ENCODE assay signal across 14 mouse cellular contexts in genomic region chr13:113830805-113831204, GRCm38 (mm10).
"Had no signal": no experiment of that assay in that cellular context is flagged by ENCODE, and none has a peak within 500 bp of the region (broad histone marks: within the 10 kb centered on the region; RNA-seq: fewer than 3 reads in every experiment).

No protein-coding gene starts in this region.

- H3K27me3 ChIP-seq: midbrain, embryonic 13.5 days; midbrain, embryonic 15.5 days; neural tube, embryonic 12.5 days; stomach, embryonic 15.5 days had no signal

- H3K4me2 ChIP-seq: lung, embryonic 14.5 days; midbrain, embryonic 11.5 days; midbrain, embryonic 13.5 days; midbrain, embryonic 15.5 days; neural tube, embryonic 12.5 days; stomach, embryonic 15.5 days had no signal

- H3K36me3 ChIP-seq: midbrain, embryonic 13.5 days; midbrain, embryonic 15.5 days; neural tube, embryonic 12.5 days; stomach, embryonic 15.5 days had no signal

- H3K27ac ChIP-seq: midbrain, embryonic 13.5 days; midbrain, embryonic 15.5 days; neural tube, embryonic 12.5 days; stomach, embryonic 15.5 days; stomach, postnatal 0 days had no signal

- H3K9me3 ChIP-seq: midbrain, embryonic 15.5 days; neural tube, embryonic 12.5 days; stomach, embryonic 15.5 days had no signal

- DNase-seq: lung, adult 18-20 months; lung, embryonic 14.5 days; lung, postnatal 10 days; lung, postnatal 4 days; right cerebral cortex, postnatal 14 days; thymus, adult 18-20 months; thymus, postnatal 14 days; thymus, postnatal 36 days had no signal

- H3K9ac ChIP-seq: lung, embryonic 14.5 days; midbrain, embryonic 13.5 days; midbrain, embryonic 15.5 days; neural tube, embryonic 12.5 days; stomach, embryonic 15.5 days had no signal

- H3K4me1 ChIP-seq: midbrain, embryonic 13.5 days; midbrain, embryonic 15.5 days; neural tube, embryonic 12.5 days; stomach, embryonic 15.5 days had no signal

- H3K4me3 ChIP-seq: midbrain, embryonic 13.5 days; midbrain, embryonic 15.5 days; neural tube, embryonic 12.5 days; stomach, embryonic 15.5 days had no signal

- ATAC-seq: midbrain, embryonic 13.5 days; midbrain, embryonic 15.5 days had no signal
